8 mouse cellular contexts compared by ENCODE assay signal in the genomic region with DNA sequence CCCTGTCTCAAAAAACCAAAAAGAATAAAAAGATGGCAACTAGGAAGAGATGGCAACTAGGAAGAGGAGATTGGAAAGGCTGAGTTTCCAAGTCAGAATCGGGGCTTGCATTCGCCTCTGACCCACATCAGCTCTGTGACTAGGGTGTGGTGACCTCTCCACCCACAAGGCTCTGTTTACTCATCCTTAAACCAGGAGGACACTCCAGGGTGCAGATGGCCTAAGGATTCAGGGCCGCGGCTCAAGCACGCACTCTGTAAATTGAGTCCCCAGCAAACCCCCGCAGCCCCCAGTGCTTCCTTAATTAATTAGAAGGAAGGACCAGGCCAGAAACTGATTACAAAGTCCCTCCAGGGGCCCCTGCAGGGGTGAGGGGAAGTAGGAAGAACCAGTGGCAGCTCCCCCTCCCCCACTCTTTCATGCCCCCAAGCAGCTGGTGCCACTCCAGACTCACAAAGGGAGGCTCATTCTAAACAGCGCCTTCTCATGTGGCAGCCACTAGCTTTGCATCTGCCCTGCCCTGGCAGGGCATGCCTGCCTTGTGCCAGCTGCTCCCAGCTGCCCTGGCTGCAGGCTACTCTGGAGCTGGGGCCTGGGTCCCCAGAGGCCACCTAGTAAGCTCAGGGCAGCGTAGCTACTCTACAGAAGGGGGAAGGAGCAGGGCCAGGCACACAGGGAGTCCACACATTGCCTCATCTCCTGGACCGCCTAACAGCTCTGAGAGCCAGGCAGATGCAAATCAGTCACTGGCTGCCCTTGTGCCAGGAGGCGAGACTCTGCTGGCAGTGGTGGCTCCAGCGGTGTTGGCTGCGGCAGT. TPM values are rescaled to one million over a fixed set of nuclear protein-coding genes. Genes with fewer than 3 reads are reported as not detected.
A peak's percentile ranks its signal among the peaks of the same experiment; 100 is the strongest.
DNase-seq lines count a peak whose midpoint lies in the region; ATAC-seq lines count a peak whose summit lies in the region.

No protein-coding gene starts in this region.

- ATAC-seq in granulocyte monocyte progenitor cell, adult 5-6 weeks (replicated peaks; ENCODE audit: poor library complexity, severe bottlenecking): peak; percentile 73
- peak; percentile 24; the same call in 1 of the 2 replicates for ATAC-seq in stomach, embryonic 15.5 days (ENCODE audit: insufficient read depth, low FRiP score, low read depth)
- no peak for ATAC-seq in monocyte, adult 5-6 weeks (replicated peaks; ENCODE audit: insufficient number of reproducible peaks, low FRiP score, low TSS enrichment, poor library complexity, severe bottlenecking)

- H3K27ac ChIP-seq in stomach, embryonic 15.5 days: peak overlapping the region; percentile 55

- H3K9me3 ChIP-seq in stomach, embryonic 15.5 days: no peaks in the 10 kb centered on the region

- no peaks in the 10 kb centered on the region for H3K27me3 ChIP-seq in stomach, embryonic 15.5 days (replicated peaks)

- 42% methylated on average over 12 of the region's 12 CpGs for WGBS in stomach, embryonic 15.5 days

- H3K9ac ChIP-seq in stomach, embryonic 15.5 days: no peak overlapping the region

- DNase-seq in lung, adult 18-20 months: peak; percentile 54 to 72
- no peak for DNase-seq in lung, postnatal 14 days
- DNase-seq in embryo, embryonic 10 days (ENCODE audit: low spot score): peak; percentile 46
- DNase-seq in layer of hippocampus, adult 8-10 months (ENCODE audit: low spot score in 2 of 2): peak; percentile 77 to 84
- peak; percentile 67 to 83 for DNase-seq in lung, postnatal 4 days

- no peak overlapping the region for H3K4me2 ChIP-seq in stomach, embryonic 15.5 days

- no peak overlapping the region for H3K4me3 ChIP-seq in stomach, embryonic 15.5 days (replicated peaks)

- peaks cover 25% of the 10 kb centered on the region for H3K4me1 ChIP-seq in stomach, embryonic 15.5 days

- H3K36me3 ChIP-seq in stomach, embryonic 15.5 days: no peaks in the 10 kb centered on the region

RNA-seq across cellular contexts. Expression of a gene that starts 5.2 kb away (rescaled TPM):
- 2.0 TPM in 1 of 2 replicates, not detected in the other for total RNA-seq in granulocyte monocyte progenitor cell, adult 5-6 weeks (2014; fragmentation: Nextera tagmentation)
- total RNA-seq in granulocyte monocyte progenitor cell, adult 5-6 weeks (2017): not detected in 2 replicates
- 100 to 1,000 TPM; 201 to 245 (median 216) TPM for total RNA-seq in layer of hippocampus, adult 8-10 months (2022)
- 9.6 and 10.2 TPM in 2 replicates for polyA plus RNA-seq in stomach, embryonic 15.5 days (2015; fragmentation: Nextera tagmentation; extraction: Ambion mirVana)
- total RNA-seq in monocyte, adult 5-6 weeks (2017): 0.49 TPM in 1 of 3 replicates, not detected in the others

Comparison
In these comparisons a context has a peak if more than half of its experiments do, and no peak if none do; other contexts are left out.
1. RNA of a gene that starts 5.2 kb away (total RNA-seq): 201 to 245 TPM in layer of hippocampus, adult 8-10 months; 2.0 TPM in granulocyte monocyte progenitor cell, adult 5-6 weeks and 0.49 TPM in monocyte, adult 5-6 weeks; every median in the first group is over 10 times any median in the second.